Mouse (Mus musculus) kidney, adult 2 months (tissue): ENCODE results near the gene Kctd5.

ENCODE experiments used
- CTCF ChIP-seq: fragments of 200-500 bp; conservative IDR thresholded peaks from 2 replicates; pipeline ENCODE4 v1.5.1; 2011; ENCODE audit warnings: low read depth, mild to moderate bottlenecking, control low read depth, low read length, moderate library complexity, mixed read lengths; ENCODE audit not compliant: insufficient read depth, insufficient read length
- POLR2A ChIP-seq: fragments of 200-500 bp; IDR thresholded peaks from one replicate; pipeline ENCODE4 v1.6.1; 2011; ENCODE audit warnings: low read depth, low read length, control low read depth

DNA sequence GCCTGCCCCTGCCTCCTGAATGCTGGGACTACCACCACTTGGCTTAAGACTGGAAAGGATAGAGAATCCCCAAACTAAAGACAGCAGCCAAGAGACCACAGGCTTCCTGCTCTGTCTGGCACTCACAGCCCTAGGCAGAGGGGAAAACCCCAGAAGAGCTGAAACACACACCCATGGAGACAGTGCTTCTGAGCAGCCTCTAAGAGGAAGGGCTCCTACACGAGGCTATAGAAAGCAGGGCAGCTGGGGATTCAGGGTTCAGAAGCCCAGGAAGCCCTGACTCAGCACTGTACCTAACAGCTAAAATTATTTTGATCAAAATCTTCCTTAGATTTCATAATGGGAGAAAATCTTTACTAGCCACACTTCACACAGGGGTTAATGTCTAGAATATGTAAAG is 11.3 kb upstream of the Kctd5 start:
- TF ChIP-seq POLR2A (no peak), CTCF (no peak)
